Mouse (Mus musculus) left cerebral cortex, adult 8-10 months (tissue): Measurements from ENCODE around the gene Tmem151a. TPM values are rescaled to one million over a fixed set of nuclear protein-coding genes. Genes with fewer than 3 reads are reported as not detected.
"Not testable (repeated sequence)": the region's sequence is repeated elsewhere in the genome, so short reads cannot be mapped to it uniquely, and the experiment has no call there.

Experiments
- DNase-seq, 2 experiments: peaks; one replicate each; pipeline ENCODE4 v3.0.0; 2022; ENCODE audit warnings: low spot score in 2 of 2
- total RNA-seq, 4 experiments: library from RNA; stranded (reverse); gene quantifications; 2 replicates each; pipeline ENCODE4 v1.2.4; 2022

Gene Tmem151a
- total RNA-seq, 4 experiments from 2014 or later: 135 to 156 (median 139) TPM

DNA sequence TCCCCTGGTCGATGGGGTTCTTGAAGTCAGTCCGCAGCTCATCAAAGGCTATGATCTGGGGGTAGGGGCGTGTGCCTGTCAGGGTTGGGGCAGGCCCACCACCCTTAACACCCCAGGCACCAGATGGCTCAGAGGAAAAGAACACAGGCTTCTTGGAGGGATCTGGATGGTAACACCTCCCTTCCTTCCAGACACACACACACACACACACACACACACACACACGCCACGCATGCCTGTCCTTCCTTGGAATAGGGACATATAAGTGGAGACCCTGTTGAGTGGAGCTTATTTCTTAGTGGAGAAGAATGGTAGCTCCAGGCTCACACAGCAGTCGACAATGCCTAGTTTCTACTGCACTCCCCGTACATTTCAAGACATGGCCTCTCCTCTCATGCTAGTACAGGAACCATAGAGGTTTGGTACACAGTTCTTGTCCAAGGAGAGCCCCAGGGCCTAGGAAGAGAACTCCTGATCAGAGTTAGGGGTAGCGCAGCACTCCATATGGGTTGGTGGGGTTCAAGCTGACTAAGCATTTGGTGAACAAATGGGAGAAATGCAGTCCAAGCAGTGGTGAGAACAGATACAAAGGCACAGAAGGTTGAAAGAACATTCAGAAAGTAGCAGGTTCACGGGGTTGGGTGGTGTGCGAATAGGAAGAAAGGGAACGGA, 9.6 kb upstream of the Tmem151a start:
- DNase-seq: no peak

DNA sequence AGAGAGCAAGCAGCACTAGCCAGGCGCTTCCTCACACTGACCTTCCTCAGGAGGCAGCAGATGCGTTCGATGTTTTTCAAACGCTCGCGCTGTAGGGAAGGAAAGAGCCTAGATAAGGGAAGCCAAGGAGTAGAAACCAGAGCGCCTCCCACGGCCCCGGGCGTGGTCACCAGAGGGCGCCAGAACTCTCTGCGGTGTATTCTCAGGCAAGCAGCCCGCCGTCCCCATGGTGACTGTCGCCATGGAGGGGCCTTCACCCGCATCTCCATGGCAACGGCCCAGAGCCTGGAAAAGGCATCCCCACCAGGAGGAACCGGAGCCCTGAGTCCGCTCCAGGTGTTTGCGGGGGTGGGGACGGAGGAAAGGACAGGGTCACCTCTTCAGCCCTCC, 8.9 kb upstream of the Tmem151a start:
- DNase-seq: peak; percentile 97

DNA sequence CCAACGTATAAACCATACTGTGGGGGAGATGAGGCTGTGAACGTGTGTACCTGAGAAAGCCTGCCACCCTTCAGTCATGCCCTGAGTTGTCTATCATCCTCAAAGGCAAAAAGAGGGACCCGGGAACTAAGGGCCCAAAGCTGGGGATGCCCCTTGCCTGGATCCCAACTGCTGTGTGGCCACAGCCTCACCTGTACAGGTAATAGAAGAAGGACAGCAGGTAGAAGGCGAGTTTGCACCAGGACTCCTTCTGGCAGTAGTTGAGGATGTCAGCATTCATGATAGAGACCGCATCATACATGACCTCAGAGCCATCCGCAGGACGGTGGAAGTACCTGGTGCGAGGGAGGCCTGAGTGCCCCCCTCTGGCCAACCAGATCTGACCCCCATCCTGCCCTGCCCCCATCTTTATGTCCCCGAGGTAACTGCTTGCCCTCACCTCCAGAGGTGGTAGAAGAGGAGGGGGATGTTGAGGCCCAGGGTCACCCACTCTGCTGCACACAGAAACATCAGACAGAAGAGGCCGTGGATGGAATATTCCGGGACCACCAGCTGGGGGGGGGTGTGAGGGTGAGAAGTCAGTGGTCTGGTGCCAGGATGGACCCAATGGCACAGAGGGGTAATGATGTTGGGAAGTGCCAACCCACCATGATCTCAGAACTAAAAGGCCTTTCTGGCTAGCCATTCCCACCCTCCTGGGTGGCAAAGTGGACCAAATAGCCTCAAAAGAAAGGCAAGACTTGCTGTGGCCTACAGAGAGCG, 8.3 kb upstream of the Tmem151a start:
- no peak for DNase-seq

DNA sequence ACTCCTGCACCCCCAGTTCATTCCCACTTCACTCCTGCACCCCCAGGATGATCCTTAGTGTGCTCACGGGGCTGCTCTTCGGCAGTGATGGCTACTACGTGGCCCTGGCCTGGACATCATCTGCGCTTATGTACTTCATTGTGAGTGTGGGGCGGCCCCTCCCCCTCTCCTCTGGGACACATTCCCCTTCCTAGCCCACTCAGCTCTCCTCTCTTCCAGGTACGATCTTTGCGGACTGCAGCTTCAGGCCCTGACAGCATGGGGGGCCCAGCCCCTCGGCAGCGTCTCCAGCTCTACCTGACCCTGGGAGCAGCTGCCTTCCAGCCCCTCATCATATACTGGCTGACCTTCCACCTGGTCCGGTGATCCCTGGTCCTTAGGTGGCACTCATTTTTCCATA, 6.8 kb upstream of the Tmem151a start:
- no peak for DNase-seq

DNA sequence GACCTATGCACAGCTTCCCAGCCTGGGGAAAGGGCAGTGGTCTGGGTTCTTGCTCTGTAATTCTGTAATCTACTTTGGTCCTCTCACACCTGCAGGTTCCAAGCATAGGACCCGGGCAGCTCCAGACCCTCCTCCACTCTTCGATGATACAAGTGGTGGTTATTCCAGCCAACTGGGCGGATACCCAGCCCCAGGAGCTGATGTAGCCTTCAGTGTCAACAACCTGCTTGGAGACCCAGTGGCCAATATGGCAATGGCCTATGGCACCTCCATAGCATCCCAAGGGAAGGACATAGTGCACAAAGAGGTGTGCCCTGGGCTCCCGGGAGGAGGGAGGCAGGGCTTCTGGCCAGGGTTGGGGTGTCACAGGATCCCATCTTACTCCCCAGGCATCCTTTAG, 4.0 kb upstream of the Tmem151a start:
- no peak for DNase-seq

DNA sequence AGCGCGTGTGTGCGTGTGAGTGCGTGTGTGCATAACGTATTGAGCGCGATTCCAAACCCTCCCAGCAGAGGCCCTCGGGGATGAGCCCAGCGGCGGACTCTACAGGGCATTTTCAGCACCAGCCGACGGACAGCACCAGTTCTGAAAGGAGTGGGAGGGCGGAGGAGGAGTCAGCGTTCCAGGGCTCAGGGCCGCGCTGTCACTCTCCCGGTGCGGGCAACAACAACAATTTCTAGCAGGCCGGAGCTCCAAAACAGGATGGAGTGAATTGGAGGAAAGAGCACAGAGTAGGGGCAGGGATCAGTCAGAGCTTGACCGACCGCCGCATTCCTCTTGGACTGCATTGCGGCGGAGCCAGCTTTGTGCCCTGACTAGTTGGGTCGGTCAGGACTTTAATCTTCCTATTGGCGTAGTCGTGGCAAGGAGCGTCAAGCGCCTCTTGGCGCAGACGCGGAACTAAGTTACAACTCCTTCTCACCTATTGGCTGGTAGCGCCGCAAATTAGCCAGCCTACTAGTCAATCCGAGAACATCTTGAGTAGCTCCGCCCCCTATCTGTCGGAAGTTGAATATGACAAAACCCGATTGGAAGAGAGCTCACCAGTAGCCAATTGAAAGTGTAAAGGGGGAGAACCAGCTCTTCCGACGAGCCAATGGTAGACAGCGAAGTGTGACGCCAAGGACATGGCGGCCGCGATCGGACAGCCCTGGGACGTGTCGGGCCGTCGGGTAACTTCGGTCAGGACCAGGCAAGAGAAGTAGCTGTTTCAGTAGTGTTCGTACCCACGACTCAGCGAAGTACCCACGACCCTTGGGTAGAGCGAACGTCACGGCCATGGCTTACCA, 2.8 kb upstream of the Tmem151a start, which contains the start of gene Yif1a:
TSS of gene Yif1a (plus strand) at position 655 of the 845 bp plus-strand sequence.
- peak; percentile 80 to 99 for DNase-seq

DNA sequence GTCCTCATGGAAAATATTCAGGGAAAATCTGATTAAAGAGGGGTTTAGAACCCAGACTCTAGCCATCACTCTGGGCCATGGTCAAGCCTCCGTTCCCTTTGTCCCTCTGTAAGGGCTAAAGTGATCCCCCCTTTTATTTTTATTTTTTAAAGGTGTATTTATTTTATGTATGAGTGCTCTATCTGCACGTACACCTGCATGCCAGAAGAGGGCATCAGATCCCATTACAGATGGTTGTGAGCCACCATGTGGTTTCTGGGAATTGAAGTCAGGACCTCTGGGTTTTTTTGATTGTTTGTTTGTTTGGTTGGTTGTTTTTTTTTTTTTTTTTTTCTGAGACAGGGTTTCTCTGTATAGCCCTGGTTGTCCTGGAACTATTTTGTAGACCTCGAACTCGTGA, 1.2 kb upstream of the Tmem151a start:
- not testable (repeated sequence) for DNase-seq

DNA sequence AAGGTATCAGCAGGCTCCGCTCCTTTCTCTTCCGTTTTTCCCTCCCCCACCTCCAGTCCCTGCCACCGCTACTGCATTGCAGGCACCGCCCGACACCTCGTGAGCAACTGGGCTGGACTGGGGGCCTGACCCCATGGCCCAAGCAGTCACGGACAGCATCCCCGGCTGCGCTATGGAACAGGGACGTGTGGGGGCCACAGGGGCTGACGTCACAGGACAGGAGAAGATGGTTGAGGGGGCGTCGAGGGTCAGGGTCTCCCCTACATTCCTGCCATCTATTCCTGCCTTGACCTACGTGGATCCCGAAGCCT, 542 bp downstream of the Tmem151a start:
- DNase-seq: peak in 1 of 2 experiments; percentile 30

DNA sequence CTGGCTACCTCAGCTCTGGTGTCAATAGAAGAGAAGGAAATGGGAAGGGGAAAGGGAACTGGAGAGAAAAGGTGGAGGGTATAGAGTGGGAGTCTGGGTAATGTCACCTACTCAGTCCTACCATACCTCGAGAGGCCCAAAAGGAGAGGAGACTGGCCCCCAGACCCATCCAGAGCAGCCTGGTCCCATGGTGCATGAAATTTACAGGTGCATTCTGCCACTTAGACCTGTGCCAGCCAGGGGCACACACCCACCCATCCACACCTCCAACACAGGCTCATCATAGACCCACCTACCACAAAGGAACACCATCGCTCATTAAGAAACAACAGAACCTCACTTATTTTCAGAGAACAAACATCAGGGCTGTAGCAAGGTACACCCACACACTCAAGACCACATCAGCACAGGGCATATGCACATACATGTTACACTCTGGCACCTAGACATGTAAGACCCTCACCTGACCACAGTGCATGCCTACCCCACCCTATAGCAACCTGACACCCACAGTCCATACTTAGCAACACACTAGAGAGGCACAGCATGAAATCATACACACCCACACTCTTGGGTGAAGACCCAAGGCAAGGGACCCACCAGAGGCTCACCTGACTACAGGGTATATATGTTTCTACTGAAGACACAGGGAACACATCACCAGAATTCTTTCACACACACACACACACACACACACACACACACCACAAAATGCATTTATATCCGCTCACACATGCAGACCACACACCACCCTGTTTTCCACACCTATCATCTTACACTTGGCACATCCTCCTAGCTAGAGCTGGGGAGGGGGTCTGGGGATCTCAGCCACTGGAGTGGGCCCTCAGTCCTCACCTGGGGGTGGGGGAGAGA, 1.1 kb downstream of the Tmem151a start:
- DNase-seq: no peak

DNA sequence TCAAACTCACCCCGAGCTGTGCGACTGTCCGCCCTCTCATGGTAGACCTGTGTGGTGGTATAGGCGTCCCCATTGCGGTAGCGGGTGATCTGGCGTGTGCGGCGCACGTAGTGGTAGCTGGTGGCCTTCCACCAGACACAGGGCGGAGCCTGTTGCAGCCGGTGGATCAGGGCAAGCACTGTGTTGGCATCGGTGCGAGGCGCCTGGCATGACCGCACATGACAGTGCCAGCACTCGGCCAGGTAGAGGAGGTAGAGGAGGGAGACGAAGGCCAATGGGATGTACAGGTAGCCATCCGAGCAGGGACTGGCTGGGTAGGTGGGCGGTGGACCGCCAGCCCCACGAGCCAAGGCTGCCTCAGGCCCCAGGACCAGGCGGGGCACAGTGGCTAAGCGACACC, 2.7 kb downstream of the Tmem151a start:
- no peak for DNase-seq

DNA sequence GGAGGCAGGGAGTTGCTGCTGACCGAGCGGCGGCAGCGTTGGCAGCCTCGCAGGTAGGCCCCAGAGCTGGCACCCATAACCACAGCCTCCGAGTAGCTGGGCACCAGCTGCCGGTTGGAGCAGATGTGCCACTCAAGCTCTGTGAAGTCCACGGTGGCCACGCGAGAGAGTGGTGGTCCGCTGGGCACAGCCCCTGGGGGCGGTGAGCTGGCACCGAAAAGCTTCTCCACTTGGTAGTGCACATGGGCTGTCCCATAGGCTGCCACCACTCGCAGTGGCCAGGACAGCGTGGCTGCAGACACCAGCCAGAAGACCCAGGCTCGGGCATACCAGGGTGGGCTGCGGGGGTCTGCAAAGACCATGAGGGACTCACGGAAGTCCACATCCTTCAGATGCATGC, 3.3 kb downstream of the Tmem151a start:
- DNase-seq: no peak

DNA sequence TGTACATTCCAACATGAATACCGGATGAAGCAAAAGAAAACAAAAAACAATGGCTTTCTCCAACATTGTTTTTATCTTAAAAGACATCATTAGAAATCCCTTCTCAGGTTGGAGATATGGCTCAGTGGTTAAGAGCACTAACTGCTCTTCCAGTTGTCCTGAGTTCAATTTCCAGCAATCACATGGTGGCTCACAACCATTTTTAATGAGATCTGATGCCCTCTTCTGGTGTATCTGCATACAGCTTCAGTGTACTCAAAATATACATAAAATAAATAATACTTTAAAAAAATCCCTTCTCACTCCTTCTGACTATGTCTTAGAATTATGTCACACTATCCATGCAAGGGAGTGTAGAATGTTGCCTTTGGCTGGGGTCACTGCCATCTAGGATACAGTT, 6.1 kb downstream of the Tmem151a start:
- no peak for DNase-seq

DNA sequence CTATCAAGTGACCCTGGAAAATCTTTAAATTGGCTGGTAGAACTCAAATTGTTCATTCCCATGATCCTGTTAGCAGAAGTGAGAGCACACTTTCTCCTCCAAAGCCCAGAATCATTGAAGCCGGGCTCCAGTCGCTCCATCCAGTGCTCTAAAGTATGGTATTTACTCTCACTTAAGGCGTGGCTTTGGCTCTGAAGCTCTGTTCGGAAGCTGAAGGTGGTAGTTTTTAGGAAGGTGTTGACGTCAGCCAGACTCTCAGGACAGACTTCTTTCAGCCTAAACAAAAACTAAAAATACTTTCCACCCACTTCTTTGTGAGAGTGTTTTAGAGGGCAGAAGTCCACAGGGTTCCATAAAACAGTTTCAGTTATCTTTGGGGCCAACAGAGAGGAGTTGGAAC, 11.8 kb downstream of the Tmem151a start:
- DNase-seq: no peak

DNA sequence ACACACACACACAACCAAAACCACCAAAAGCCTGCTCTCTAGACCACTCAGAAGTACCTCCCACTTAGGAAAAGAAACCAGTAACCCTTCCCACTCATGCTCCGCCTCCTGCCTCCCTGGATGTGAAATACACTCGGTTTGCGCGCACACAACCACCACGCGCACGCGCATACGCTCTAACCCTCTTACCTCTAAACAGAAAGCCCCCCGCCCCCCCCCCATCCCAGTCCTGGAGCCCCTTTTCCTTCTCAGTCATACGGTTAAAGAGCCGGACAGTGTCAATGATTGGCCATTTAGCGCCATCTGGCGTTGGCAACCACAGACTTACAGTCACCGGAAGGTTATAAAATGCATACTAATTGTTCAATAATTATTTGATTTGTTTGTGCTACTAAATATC, 12.3 kb downstream of the Tmem151a start:
- DNase-seq: no peak

DNA sequence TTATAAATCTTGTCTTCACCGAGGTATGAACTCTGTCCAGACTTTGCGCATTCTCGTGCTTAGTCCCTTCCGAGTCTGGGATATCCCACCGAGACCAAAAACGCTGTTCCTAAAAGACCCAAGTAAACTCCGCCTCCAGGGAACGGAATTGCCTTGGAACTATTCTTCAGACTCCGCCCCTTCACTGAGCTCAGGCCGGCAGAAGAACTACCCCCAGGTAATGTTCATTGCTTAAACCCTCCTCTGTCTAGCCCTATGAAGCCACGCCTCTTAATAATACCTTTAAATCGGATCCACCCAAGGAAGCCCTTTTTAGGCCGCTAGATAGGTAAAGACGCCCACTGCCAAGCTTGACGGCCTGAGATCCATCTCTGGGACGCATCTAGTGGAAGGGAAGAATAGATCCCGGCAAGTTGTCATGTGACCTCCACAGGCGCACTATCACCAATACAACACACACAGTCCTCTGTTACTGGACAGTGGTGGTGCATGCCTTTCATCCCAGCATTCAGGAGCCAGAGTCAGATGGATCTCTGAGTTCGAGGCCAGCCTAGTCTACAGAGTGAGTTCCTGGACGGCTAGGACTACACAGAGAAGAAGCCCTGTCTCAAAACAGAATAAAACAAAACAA, 12.8 kb downstream of the Tmem151a start:
- DNase-seq: no peak

DNA sequence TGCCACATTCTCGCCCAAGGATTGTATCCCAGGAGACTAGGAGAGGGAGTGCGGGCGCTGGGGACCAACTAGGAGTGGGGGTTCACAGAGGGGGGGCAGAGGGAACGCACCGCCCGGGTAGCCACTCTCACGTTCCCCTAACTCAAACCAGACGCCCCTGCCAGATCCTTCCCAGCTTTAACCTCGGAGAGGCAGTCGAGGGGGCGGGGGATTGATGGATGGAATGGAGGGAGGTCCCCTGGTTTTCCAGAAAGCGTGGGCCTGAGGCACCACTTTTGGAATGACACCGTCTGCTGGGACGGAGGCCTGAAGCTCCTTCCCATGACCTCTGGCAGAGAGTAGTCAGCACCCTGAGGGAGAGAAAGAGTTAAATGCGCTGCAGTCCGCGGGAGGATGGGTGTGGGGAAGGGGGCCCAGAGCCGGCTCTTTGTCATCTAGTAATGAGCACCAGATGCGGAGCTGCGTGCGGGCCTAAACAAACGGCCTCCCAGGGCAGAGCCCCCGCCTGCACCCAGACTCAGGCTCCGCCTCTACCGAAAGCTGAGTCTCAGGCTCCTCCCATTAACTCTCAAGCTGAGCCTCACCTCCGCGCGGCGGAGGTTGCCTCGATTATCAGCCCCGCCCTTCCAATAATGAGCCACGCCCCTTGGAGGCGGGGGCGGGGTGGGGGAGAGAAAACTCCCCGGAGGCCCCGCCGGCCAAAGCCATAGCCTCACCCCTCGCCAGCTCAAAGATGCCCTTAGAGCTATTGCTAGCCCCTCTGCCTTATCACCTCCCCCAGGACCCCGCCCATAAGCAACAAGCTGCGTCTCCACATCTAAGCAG, 13.6 kb downstream of the Tmem151a start:
- DNase-seq: peak in 1 of 2 experiments; percentile 33

DNA sequence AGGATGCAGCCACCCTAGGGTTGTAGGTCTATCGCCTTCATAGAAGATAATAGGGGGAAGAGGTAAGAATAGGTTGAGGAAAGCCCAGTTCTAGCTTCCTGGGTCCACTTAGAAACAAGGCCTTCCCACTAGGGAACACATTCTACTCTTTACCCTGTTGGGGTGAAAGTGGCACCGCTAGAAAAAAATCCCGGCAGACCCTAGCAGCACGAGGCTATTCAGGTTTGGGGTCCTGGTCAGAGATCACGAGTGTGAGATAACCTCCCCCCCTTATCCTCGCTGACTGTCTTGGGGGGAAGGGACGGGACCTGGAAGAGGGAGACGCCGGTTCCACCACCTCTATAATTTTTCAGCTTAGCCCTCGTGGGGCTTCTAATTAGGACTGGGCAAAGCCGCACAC, 14.3 kb downstream of the Tmem151a start:
- no peak for DNase-seq

DNA sequence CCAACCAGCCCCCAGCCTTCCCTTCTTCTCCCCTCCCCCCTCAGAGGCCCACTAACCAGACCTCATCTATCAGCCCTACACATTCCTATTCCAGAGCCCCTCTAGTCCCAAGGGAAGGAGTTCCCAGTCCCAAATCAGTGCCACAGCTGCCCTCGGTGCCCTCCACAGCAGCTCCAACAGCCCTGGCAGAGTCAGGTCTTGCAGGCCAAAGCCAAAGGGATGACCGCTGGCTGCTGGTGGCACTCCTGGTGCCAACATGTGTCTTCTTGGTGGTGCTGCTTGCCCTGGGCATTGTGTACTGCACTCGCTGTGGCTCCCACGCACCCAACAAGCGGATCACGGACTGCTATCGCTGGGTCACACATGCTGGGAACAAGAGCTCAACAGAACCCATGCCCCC, 15.4 kb downstream of the Tmem151a start:
- no peak for DNase-seq

DNA sequence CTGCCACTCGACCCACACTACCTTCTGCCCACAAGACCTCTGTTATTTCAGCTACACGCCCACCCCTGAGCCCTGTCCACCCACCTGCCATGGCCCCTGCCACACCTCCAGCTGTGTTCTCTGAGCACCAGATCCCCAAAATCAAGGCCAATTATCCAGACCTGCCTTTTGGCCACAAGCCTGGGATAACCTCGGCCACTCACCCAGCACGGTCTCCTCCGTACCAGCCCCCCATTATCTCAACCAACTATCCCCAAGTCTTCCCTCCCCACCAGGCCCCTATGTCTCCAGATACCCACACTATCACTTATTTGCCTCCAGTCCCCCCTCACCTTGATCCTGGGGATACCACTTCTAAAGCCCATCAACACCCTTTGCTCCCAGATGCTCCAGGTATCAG, 15.8 kb downstream of the Tmem151a start:
- no peak for DNase-seq
